Mouse (Mus musculus) heart, embryonic 14.5 days (tissue): ENCODE results near the gene D10Jhu81e. TPM values are rescaled to one million over a fixed set of nuclear protein-coding genes. Genes with fewer than 3 reads are reported as not detected.

Experiments used
- ATAC-seq: fragments of 200-750 bp; cut with Nextera tagmentation; 2 replicates; pipeline ENCODE4 v1.8.0; 2017; ENCODE audit warnings: low read depth, moderate TSS enrichment; ENCODE audit not compliant: insufficient number of reproducible peaks, insufficient read depth, low FRiP score
- H3K27ac ChIP-seq, 2 experiments: fragments of 200-500 bp in 1 of 2; fragments of 300-500 bp in 1 of 2; sonication (generic) in 1 of 2; replicated peaks in 1 of 2; 2 replicates each; pipeline ENCODE4 v1.5.1; 2012 to 2014; ENCODE audit warnings: low read depth in 2 of 2, low read length in 2 of 2, control low read depth in 1 of 2, mild to moderate bottlenecking in 1 of 2, mixed read lengths in 1 of 2; ENCODE audit not compliant: control insufficient read depth in 1 of 2, insufficient read depth in 1 of 2
- H3K27me3 ChIP-seq: fragments of 300-500 bp; sonication (generic); 2 replicates; pipeline ENCODE4 v1.6.1; 2014; ENCODE audit warnings: mild to moderate bottlenecking, low read length, control low read depth; ENCODE audit not compliant: control insufficient read depth, insufficient read depth
- H3K36me3 ChIP-seq: fragments of 300-500 bp; sonication (generic); 2 replicates; pipeline ENCODE4 v1.6.1; 2014; ENCODE audit warnings: mild to moderate bottlenecking, control low read depth, low read length, mixed read lengths; ENCODE audit not compliant: control insufficient read depth, insufficient read depth
- H3K4me1 ChIP-seq, 2 experiments: fragments of 200-500 bp in 1 of 2; fragments of 300-500 bp in 1 of 2; sonication (generic) in 1 of 2; 2 replicates each; pipeline ENCODE4 v1.6.1; 2012 to 2014; ENCODE audit warnings: low read length in 2 of 2, control low read depth in 1 of 2, mixed read lengths in 1 of 2; ENCODE audit not compliant: control insufficient read depth in 2 of 2, insufficient read depth in 2 of 2
- H3K4me2 ChIP-seq: fragments of 300-500 bp; sonication (generic); 2 replicates; pipeline ENCODE4 v1.6.1; 2014; ENCODE audit warnings: mild to moderate bottlenecking, low read length
- H3K4me3 ChIP-seq, 2 experiments: fragments of 200-500 bp in 1 of 2; fragments of 300-500 bp in 1 of 2; sonication (generic) in 1 of 2; 2 replicates each; pipeline ENCODE4 v1.5.1; 2012 to 2014; ENCODE audit warnings: low read length in 2 of 2, mild to moderate bottlenecking in 2 of 2, control low read depth in 1 of 2, low read depth in 1 of 2, moderate library complexity in 1 of 2; ENCODE audit not compliant: control insufficient read depth in 1 of 2, insufficient read depth in 1 of 2
- H3K9ac ChIP-seq: fragments of 300-500 bp; sonication (generic); 2 replicates; pipeline ENCODE4 v1.6.1; 2014; ENCODE audit warnings: mild to moderate bottlenecking, low read length
- H3K9me3 ChIP-seq: fragments of 300-500 bp; sonication (generic); 2 replicates; pipeline ENCODE4 v1.6.1; 2016; ENCODE audit warnings: low read length, control low read depth; ENCODE audit not compliant: control insufficient read depth
- WGBS: fragments of 180-500 bp; shearing (Covaris S2); extraction: QIAGEN DNeasy Blood & Tissue Kit; methylation state at CpG from one replicate; pipeline ENCODE4 v1.1.7; 2014; 5-methylcytosine and 5-hydroxymethylcytosine counted together
- polyA plus RNA-seq: library from polyadenylated mRNA; unstranded; fragments of >200 nt; fragmentation: Nextera tagmentation; extraction: Ambion mirVana; gene quantifications from 2 replicates; pipeline ENCODE4 v1.2.1, GENCODE M21; 2014

The D10Jhu81e gene
- polyA plus RNA-seq, 1 experiment from 2014 or later = 36.2 TPM

- Histone ChIP-seq H3K27ac (no peak overlapping the region), H3K9ac (no peak overlapping the region), H3K27me3 (no peaks in the 10 kb centered on the region), H3K36me3 (peaks cover 9% of the 10 kb centered on the region; the same call in 1 of the 2 replicates), H3K9me3 (no peaks in the 10 kb centered on the region), H3K4me2 (no peak overlapping the region), H3K4me3 (no peak overlapping the region), H3K4me1 (peaks cover 3 to 8% of the 10 kb centered on the region in 2 experiments)
- 63% methylated on average over 6 of the region's 6 CpGs for WGBS
- ATAC-seq = no peak
Observed at GRCm38 (mm10) chr10:78156926-78157325, 12.7 kb downstream of the D10Jhu81e start.

- H3K4me1 ChIP-seq = no peaks in the 10 kb centered on the region
Observed at GRCm38 (mm10) chr10:78148834-78149766, 20.5 kb downstream of the D10Jhu81e start.

GRCm38 (mm10) chr10:78147908-78148441 lies 21.6 kb downstream of the D10Jhu81e start:
- ATAC-seq = no peak
- Histone ChIP-seq H3K9ac (no peak overlapping the region), H3K27ac (no peak overlapping the region), H3K27me3 (no peaks in the 10 kb centered on the region), H3K36me3 (no peaks in the 10 kb centered on the region), H3K4me2 (no peak overlapping the region), H3K4me1 (no peaks in the 10 kb centered on the region), H3K4me3 (no peak overlapping the region), H3K9me3 (no peaks in the 10 kb centered on the region)
- 49% methylated on average over 4 of the region's 4 CpGs for WGBS

More at GRCm38 (mm10) chr10:78148834-78149766, 20.5 kb downstream of the D10Jhu81e start:
- no peak overlapping the region for H3K4me2 ChIP-seq
- no peak overlapping the region for H3K9ac ChIP-seq
- H3K9me3 ChIP-seq = no peaks in the 10 kb centered on the region
- H3K36me3 ChIP-seq = no peaks in the 10 kb centered on the region
- H3K27me3 ChIP-seq = no peaks in the 10 kb centered on the region
- no peak for ATAC-seq
- H3K27ac ChIP-seq = no peak overlapping the region
- no peak overlapping the region for H3K4me3 ChIP-seq
- 58% methylated on average over 10 of the region's 10 CpGs for WGBS

- Histone ChIP-seq H3K4me2 (no peak overlapping the region), H3K9me3 (no peaks in the 10 kb centered on the region), H3K27me3 (no peaks in the 10 kb centered on the region), H3K27ac (no peak overlapping the region), H3K36me3 (no peaks in the 10 kb centered on the region), H3K9ac (no peak overlapping the region), H3K4me1 (peaks cover 0 to 4% of the 10 kb centered on the region in 2 experiments; a peak in 2 of 4 replicates), H3K4me3 (no peak overlapping the region)
- 41% methylated on average over 8 of the region's 8 CpGs for WGBS
- no peak for ATAC-seq
Observed at GRCm38 (mm10) chr10:78143727-78144505, 25.7 kb downstream of the D10Jhu81e start.

- H3K9ac ChIP-seq = no peak overlapping the region
- 70% methylated on average over 3 of the region's 3 CpGs for WGBS
- no peaks in the 10 kb centered on the region for H3K27me3 ChIP-seq
- ATAC-seq = no peak
- H3K9me3 ChIP-seq = no peaks in the 10 kb centered on the region
- H3K4me2 ChIP-seq = no peak overlapping the region
- no peak overlapping the region for H3K4me3 ChIP-seq
- H3K4me1 ChIP-seq = peaks cover 0 to 7% of the 10 kb centered on the region in 2 experiments; a peak in 2 of 4 replicates
- H3K27ac ChIP-seq = no peak overlapping the region
- no peaks in the 10 kb centered on the region for H3K36me3 ChIP-seq
Observed at GRCm38 (mm10) chr10:78140843-78141242, 28.7 kb downstream of the D10Jhu81e start.

GRCm38 (mm10) chr10:78140251-78140600 lies 29.4 kb downstream of the D10Jhu81e start:
- no peaks in the 10 kb centered on the region for H3K27me3 ChIP-seq

GRCm38 (mm10) chr10:78139572-78140250 lies 29.9 kb downstream of the D10Jhu81e start:
- H3K4me1 ChIP-seq = peaks cover 5 to 17% of the 10 kb centered on the region in 2 experiments

More at GRCm38 (mm10) chr10:78140251-78140600, 29.4 kb downstream of the D10Jhu81e start:
- Histone ChIP-seq H3K4me1 (peaks cover 2 to 11% of the 10 kb centered on the region in 2 experiments; a peak in 3 of 4 replicates), H3K27ac (no peak overlapping the region), H3K9ac (no peak overlapping the region), H3K4me2 (no peak overlapping the region), H3K36me3 (no peaks in the 10 kb centered on the region), H3K4me3 (no peak overlapping the region), H3K9me3 (no peaks in the 10 kb centered on the region)
- ATAC-seq = no peak
- WGBS = 82% methylated on average over 1 of the region's 1 CpGs

More at GRCm38 (mm10) chr10:78139572-78140250, 29.9 kb downstream of the D10Jhu81e start:
- Histone ChIP-seq H3K9ac (no peak overlapping the region), H3K27ac (peak overlapping the region in 1 of 2 experiments; percentile 24; a peak in 1 of 4 replicates), H3K27me3 (no peaks in the 10 kb centered on the region), H3K36me3 (no peaks in the 10 kb centered on the region), H3K4me2 (no peak overlapping the region), H3K9me3 (no peaks in the 10 kb centered on the region), H3K4me3 (no peak overlapping the region)
- ATAC-seq = no peak
- WGBS = 75% methylated on average over 11 of the region's 11 CpGs
